Mouse (Mus musculus) MEL (cell line): ENCODE measurements around the gene Ptprn2.

Source experiments
- CHD2 ChIP-seq: IDR thresholded peaks from 2 replicates; pipeline ENCODE4 v1.6.1; 2011; ENCODE audit warnings: low read length, improper control_type of control experiment
- CTCF ChIP-seq, 3 experiments: IDR thresholded peaks in 2 of 3; conservative IDR thresholded peaks in 1 of 3; 2 replicates each; pipeline ENCODE4 v1.5.1; 2011 to 2012; ENCODE audit warnings: low read length in 3 of 3, low read depth in 2 of 3, mild to moderate bottlenecking in 2 of 3, improper control_type of control experiment in 1 of 3, inconsistent platforms in 1 of 3, mixed read lengths in 1 of 3, moderate library complexity in 1 of 3; ENCODE audit not compliant: control insufficient read depth in 1 of 3, insufficient read depth in 1 of 3, poor library complexity in 1 of 3, severe bottlenecking in 1 of 3
- E2F4 ChIP-seq: IDR thresholded peaks from 2 replicates; pipeline ENCODE4 v1.6.1; 2011; ENCODE audit warnings: low read depth, low read length, improper control_type of control experiment, borderline replicate concordance
- EP300 ChIP-seq, 2 experiments: IDR thresholded peaks; 2 replicates each; pipeline ENCODE4 v1.6.1; 2011; ENCODE audit warnings: improper control_type of control experiment in 2 of 2, low read length in 2 of 2, low read depth in 1 of 2, mild to moderate bottlenecking in 1 of 2
- GATA1 ChIP-seq: IDR thresholded peaks from 2 replicates; pipeline ENCODE4 v1.6.1; 2011; ENCODE audit warnings: low read depth, low read length, improper control_type of control experiment
- KAT2A ChIP-seq: conservative IDR thresholded peaks from 2 replicates; pipeline ENCODE4 v1.6.1; 2012; ENCODE audit warnings: low read depth, low read length, improper control_type of control experiment, inconsistent platforms
- MAFK ChIP-seq: IDR thresholded peaks from 2 replicates; pipeline ENCODE4 v1.6.1; 2011; ENCODE audit warnings: low read depth, mild to moderate bottlenecking, low read length, improper control_type of control experiment, borderline replicate concordance
- MYC ChIP-seq: IDR thresholded peaks from 2 replicates; pipeline ENCODE4 v1.6.1; 2011; ENCODE audit warnings: low read depth, mild to moderate bottlenecking, low read length, improper control_type of control experiment, moderate library complexity
- POLR2A ChIP-seq, 2 experiments: IDR thresholded peaks; 2 replicates each; pipeline ENCODE4 v1.6.1; 2011 to 2012; ENCODE audit warnings: low read length in 2 of 2, mild to moderate bottlenecking in 2 of 2, control low read depth in 1 of 2, improper control_type of control experiment in 1 of 2, low read depth in 1 of 2, moderate library complexity in 1 of 2; ENCODE audit not compliant: control insufficient read depth in 1 of 2, insufficient read depth in 1 of 2, poor library complexity in 1 of 2
- POLR2AphosphoS5 ChIP-seq: IDR thresholded peaks from 2 replicates; pipeline ENCODE4 v1.6.1; 2012; ENCODE audit warnings: low read depth, borderline replicate concordance, mild to moderate bottlenecking, inconsistent platforms, low read length, moderate library complexity, mixed read lengths
- SMC3 ChIP-seq: IDR thresholded peaks from 2 replicates; pipeline ENCODE4 v1.6.1; 2011; ENCODE audit warnings: low read depth, low read length, improper control_type of control experiment

DNA sequence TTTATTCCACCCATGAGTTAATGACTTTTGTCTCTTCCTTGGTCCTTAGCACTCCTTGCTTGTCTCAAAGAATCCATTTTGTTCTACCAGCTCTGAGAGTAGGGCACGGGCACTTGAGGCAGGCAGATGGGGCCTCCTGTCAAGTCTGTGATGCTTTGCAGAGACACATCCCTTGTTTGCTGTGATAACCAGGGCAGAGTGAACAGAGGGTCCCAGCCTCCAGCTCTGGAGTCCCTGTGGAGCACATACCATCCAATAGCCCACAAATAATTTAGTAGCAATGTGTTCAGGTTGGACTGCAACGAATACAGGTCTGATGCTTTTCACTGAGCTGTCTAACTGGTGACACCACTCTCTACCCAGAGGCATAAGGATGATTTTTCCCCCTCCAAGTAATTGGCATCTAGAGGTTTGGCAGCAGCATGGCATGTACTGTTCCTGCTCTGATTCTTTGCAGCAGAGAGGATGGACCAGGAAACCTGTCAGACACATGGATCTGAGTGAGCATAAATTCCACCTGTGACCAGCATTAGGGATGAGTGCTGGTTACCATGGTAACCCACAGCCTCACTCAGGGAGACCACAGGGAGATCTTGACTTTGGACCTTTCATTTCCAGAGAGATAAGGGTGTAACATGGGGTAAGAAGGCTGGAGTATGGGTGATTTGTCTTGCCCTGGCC is 319.7 kb downstream of the Ptprn2 start:
- TF ChIP-seq CTCF (IDR thresholded peaks at IDR 0.05 in 2 of 3, conservative IDR thresholded peaks at IDR 0.05 in 1 of 3; ENCODE audit: control insufficient read depth in 1 of 3, insufficient read depth in 1 of 3, low read depth in 2 of 3, low read length in 3 of 3, poor library complexity in 1 of 3, severe bottlenecking in 1 of 3) (no peak), POLR2AphosphoS5 (no peak), MAFK (no peak), MYC (no peak), E2F4 (no peak), CHD2 (no peak), GATA1 (no peak), EP300 (IDR thresholded peaks at IDR 0.05; ENCODE audit: low read depth in 1 of 2, low read length in 2 of 2) (no peak), POLR2A (IDR thresholded peaks at IDR 0.05; ENCODE audit: control insufficient read depth in 1 of 2, insufficient read depth in 1 of 2, low read depth in 1 of 2, low read length in 2 of 2, poor library complexity in 1 of 2) (no peak), SMC3 (no peak), KAT2A (no peak)
